Mouse (Mus musculus) bone marrow macrophage, adult 2 months (primary cell): Measurements from ENCODE around the gene Pnma1.

Experiments used
- CTCF ChIP-seq: IDR thresholded peaks from 2 replicates; pipeline ENCODE4 v1.5.1; 2012; ENCODE audit warnings: low read depth, mild to moderate bottlenecking, low read length, moderate library complexity
- POLR2A ChIP-seq: IDR thresholded peaks from 2 replicates; pipeline ENCODE4 v1.6.1; 2012; ENCODE audit warnings: mild to moderate bottlenecking, low read depth, low read length, borderline replicate concordance

DNA sequence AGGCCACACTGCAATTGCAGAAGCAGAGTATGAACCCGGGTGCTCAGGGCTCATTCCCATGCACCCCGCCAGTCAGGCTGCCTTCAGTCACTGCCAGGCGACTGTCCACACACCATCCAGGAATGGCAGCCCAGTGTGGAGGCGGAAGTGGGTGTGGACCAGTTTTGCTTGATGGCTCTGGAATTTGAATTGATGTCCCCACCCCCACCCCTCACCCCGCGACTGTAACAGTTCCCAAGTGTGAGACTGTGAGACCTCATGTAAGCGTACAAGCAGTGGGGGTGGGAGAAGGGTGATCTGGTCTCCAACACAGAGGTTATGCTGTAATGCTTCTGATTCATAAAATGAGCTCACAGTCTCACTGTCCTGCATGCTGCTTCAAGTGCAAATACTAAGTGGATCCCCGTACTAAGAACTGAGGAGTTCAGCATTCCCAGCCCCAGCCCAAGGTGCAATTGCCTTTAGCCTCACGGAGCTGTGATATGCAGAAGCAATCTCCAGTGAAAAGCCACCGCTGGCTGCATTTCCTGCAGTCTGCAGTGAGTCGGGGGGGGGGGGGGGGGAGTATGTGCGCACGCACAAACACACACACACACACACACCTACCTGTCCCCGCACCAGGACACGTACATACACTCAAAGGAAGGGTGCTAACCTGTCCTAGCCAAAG lies 42.0 kb upstream of the Pnma1 start:
- TF ChIP-seq CTCF, result no peak
- no peak for TF ChIP-seq POLR2A
